Mouse (Mus musculus) urinary bladder, postnatal 25 days (tissue): ENCODE results near the gene Xkr7.

Source experiments
- DNase-seq: peaks from one replicate; pipeline ENCODE4 v3.0.0; 2022; ENCODE audit warnings: low spot score

Xkr7 gene

GRCm38 (mm10) chr2:153071491-153072184, 40.0 kb downstream of the Xkr7 start:
- DNase-seq, result no peak

- DNase-seq, result no peak
These were observed 43.0 kb downstream of the Xkr7 start for GRCm38 (mm10) chr2:153074651-153075050.

GRCm38 (mm10) chr2:153075961-153076360, 44.3 kb downstream of the Xkr7 start:
- no peak for DNase-seq

DNA sequence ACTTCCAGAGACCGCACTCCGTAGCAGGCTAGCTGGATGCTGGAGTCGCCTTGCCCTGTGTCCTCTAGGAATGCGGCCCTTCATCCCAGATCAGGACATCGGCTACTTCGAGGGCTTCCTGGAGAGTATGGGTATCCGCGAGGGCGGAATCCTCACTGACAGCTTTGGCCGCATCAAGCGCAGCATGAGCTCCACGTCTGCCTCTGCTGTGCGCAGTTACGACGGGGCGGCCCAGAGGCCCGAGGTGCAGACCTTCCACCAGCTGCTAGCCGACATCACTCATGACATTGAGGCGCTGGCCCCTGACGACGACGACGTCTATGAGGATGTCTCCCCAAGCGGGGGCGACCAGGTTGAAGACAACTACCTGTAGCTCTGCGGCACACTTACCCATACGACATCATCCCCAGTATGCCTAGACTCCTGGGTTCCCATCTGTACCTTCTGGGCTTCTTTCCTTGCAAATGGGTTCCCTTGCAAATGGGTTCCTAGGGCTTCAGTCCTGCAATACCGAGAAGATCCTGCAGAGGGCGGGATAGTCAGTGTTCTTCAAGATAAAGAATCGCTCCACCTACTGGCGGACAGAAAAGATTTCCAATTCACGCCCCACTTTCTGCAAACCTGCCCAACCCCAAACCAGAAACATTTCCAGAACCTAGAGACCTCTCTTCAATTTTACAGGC, 49.3 kb downstream of the Xkr7 start:
- peak; percentile 73 for DNase-seq

DNA sequence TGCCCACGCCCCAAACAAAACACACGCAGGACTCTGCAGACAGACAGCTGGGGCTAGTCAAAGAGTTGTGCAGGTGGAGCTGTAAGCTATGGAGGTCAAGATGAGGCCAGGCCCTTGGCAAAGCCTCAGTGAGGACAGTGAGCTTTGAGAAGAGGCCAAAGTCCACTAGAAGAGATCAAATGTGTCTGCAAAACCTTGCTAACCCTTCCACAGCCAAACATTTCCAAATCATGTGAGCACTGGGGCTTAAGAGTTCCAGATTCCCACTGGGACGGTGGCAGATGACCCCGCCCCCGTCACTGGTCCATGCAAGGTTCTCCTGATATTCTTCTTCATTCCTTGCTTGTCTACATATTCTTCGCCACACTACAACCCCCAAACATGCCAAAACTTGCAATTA, 50.2 kb downstream of the Xkr7 start:
- DNase-seq, result no peak

GRCm38 (mm10) chr2:153083275-153083674, 51.6 kb downstream of the Xkr7 start:
- no peak for DNase-seq

GRCm38 (mm10) chr2:153083824-153084223, 52.2 kb downstream of the Xkr7 start:
- DNase-seq, result no peak

- no peak for DNase-seq
These were observed 52.8 kb downstream of the Xkr7 start for GRCm38 (mm10) chr2:153084261-153084976.

DNA sequence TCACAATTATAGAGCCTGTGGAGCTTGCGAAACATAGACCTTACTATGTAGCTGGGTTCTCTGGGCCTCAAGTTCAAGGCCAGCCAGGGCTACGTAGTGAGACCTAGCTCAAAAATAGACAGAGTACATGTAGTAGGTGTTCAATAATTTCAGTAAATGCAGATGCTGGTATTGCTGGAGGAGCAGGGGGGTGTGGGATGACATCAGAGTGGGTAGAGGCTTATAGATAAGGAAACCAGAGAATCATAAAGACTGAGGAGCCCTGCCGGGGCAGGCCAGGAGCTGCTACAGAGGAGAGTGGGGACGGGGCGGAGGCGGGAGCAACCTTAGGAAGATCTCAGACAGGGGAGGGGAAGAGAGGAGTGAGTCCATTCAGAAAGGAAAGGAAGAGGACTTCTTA, 53.9 kb downstream of the Xkr7 start:
- DNase-seq, result no peak

GRCm38 (mm10) chr2:153086166-153086565, 54.5 kb downstream of the Xkr7 start:
- DNase-seq, result no peak

- no peak for DNase-seq
These were observed 55.4 kb downstream of the Xkr7 start for GRCm38 (mm10) chr2:153087091-153087490.

- no peak for DNase-seq
These were observed 57.7 kb downstream of the Xkr7 start for GRCm38 (mm10) chr2:153089316-153089715.

DNA sequence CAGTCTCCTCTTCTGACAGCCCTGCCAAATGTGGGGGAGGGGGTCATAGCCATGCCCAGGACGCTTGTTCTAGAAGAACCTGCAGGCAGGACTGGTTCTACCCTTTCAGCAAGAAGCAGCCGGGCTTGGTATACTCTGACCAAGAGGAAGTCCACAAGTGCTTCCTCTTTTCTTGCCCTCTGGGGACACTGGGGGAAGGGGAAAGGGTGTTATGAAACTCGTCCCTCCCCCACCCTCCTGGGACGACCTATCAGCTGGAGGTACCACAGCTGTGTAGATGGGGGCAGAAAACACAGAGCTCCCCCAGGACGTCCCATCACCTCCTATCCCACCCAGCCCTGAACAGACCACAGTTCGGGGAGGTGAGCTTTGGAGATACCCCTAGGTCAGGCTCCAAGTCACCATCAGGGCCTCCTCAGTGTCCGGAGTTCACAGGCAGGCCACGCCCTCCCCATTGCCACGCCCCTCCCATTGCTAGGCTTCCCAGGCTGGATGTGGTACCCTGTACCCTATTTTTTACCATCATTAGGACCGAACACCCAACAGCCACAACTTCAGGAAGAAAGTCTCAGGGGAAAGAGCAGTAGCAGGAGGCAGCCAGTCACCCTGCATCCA, 59.0 kb downstream of the Xkr7 start:
- DNase-seq, result no peak
